Mouse (Mus musculus): Measurements from ENCODE around the gene Lyrm4. TPM values are rescaled to one million over a fixed set of nuclear protein-coding genes. Genes with fewer than 3 reads are reported as not detected.

The Lyrm4 gene
- total RNA-seq, 2 experiments from 2014 or later: 14.1 to 15.2 TPM

Other genes with a start within 250 kb of the Lyrm4 start
- 10 to 100 TPM; 13.0 TPM for gene Rpp40, start 211.2 kb downstream of the Lyrm4 start, total RNA-seq (2021)
- 1 to 10 TPM in 1 of 2 experiments, under 1 TPM in 1; 1.00 to 5.0 TPM for gene Ppp1r3g, start 158.7 kb downstream of the Lyrm4 start, total RNA-seq (2021)
- gene Fars2, start 114 bp downstream of the Lyrm4 start, total RNA-seq (2021): 10 to 100 TPM; 86.3 to 88.6 TPM

Measured in adrenal gland, postnatal 10 days (tissue).